Mouse (Mus musculus) midbrain, embryonic 16.5 days (tissue): ENCODE data around the gene Rccd1. TPM values are rescaled to one million over a fixed set of nuclear protein-coding genes. Genes with fewer than 3 reads are reported as not detected.
A peak's percentile ranks its signal among the peaks of the same experiment; 100 is the strongest.

Experiments used
- ATAC-seq: fragments of 200-750 bp; cut with Nextera tagmentation; 2 replicates; pipeline ENCODE4 v1.8.0; 2017; ENCODE audit warnings: moderate TSS enrichment
- H3K27ac ChIP-seq: fragments of 300-500 bp; sonication (generic); 2 replicates; pipeline ENCODE4 v1.5.1; 2014; ENCODE audit warnings: mild to moderate bottlenecking, low read length, mixed read lengths
- H3K27me3 ChIP-seq: fragments of 300-500 bp; sonication (generic); 2 replicates; pipeline ENCODE4 v1.6.1; 2014; ENCODE audit warnings: low read depth, low read length, mixed read lengths; ENCODE audit not compliant: control insufficient read depth, insufficient read depth
- H3K36me3 ChIP-seq: fragments of 300-500 bp; sonication (generic); 2 replicates; pipeline ENCODE4 v1.6.1; 2014; ENCODE audit warnings: mild to moderate bottlenecking, low read length, moderate library complexity, mixed read lengths; ENCODE audit not compliant: control insufficient read depth, insufficient read depth
- H3K4me1 ChIP-seq: fragments of 300-500 bp; sonication (generic); 2 replicates; pipeline ENCODE4 v1.6.1; 2014; ENCODE audit warnings: mild to moderate bottlenecking, low read length, mixed read lengths; ENCODE audit not compliant: control insufficient read depth, insufficient read depth
- H3K4me2 ChIP-seq: fragments of 300-500 bp; sonication (generic); 2 replicates; pipeline ENCODE4 v1.6.1; 2014; ENCODE audit warnings: mild to moderate bottlenecking, low read length, mixed read lengths
- H3K4me3 ChIP-seq: fragments of 300-500 bp; sonication (generic); 2 replicates; pipeline ENCODE4 v1.5.1; 2014; ENCODE audit warnings: low read depth, mild to moderate bottlenecking, low read length, moderate library complexity, mixed read lengths
- H3K9ac ChIP-seq: fragments of 300-500 bp; sonication (generic); 2 replicates; pipeline ENCODE4 v1.6.1; 2014; ENCODE audit warnings: low read depth, low read length, mixed read lengths
- H3K9me3 ChIP-seq: fragments of 300-500 bp; sonication (generic); replicated peaks from 2 replicates; pipeline ENCODE4 v1.6.1; 2014; ENCODE audit warnings: mild to moderate bottlenecking, low read length, mixed read lengths; ENCODE audit not compliant: control insufficient read depth, poor library complexity, severe bottlenecking
- WGBS: fragments of 180-500 bp; shearing (Covaris S2); extraction: QIAGEN DNeasy Blood & Tissue Kit; methylation state at CpG from one replicate; pipeline ENCODE4 v1.1.7; 2014; 5-methylcytosine and 5-hydroxymethylcytosine counted together
- polyA plus RNA-seq: library from polyadenylated mRNA; unstranded; fragments of >200 nt; fragmentation: Nextera tagmentation; extraction: Ambion mirVana; gene quantifications from 2 replicates; pipeline ENCODE4 v1.2.1, GENCODE M21; 2015

Gene Rccd1
- polyA plus RNA-seq, 1 experiment from 2014 or later = 10.7 TPM

DNA sequence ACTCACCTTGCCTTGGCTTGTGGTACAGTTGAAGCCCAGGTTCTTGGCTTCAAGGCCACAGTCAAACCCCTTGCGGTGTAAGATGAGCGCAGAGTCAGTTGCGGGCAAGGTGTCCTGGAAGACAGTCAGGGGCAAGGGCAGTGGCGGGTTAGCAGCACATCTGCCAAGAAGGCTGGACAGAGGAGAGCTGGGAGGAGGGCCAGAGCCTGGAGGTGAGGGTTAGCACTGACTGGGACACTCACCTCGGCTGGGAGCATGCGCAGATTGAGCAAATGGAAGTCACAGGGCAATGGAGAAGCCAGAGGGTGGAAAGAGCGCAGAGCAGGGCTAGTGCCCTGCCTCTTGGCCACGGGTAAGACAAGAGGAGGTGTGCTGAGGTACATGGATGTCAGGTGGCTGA lies 28.7 kb upstream of the Rccd1 start:
- 95% methylated on average over 8 of the region's 8 CpGs for WGBS
- no peak overlapping the region for H3K4me3 ChIP-seq
- H3K36me3 ChIP-seq = peaks cover 35% of the 10 kb centered on the region
- no peak overlapping the region for H3K9ac ChIP-seq
- no peak overlapping the region for H3K4me2 ChIP-seq
- ATAC-seq = no peak
- no peak overlapping the region for H3K27ac ChIP-seq
- H3K9me3 ChIP-seq = no peaks in the 10 kb centered on the region
- no peaks in the 10 kb centered on the region for H3K4me1 ChIP-seq
- H3K27me3 ChIP-seq = no peaks in the 10 kb centered on the region

DNA sequence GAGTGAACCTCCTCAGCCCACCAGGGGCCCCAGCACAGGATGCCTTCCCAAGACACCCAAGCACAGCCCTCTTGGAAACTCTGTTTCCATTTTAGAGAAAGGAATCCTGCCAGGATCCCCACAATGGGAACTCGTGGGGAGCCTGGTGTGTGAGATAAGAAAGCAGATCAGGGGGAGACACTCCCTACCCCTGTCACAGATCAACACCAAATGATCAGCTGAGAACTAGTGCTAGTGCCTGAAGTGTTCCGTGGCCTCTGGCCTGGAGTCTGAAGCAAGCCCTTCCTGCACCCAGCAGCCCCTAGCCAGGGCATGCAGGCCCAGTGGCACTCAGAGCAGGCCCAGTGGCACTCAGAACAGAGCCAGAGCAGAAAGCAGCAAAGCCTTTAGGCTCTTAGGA lies 26.6 kb upstream of the Rccd1 start:
- Histone ChIP-seq H3K4me1 (no peaks in the 10 kb centered on the region), H3K4me3 (no peak overlapping the region), H3K27me3 (no peaks in the 10 kb centered on the region), H3K4me2 (no peak overlapping the region), H3K36me3 (peaks cover 28% of the 10 kb centered on the region), H3K9me3 (no peaks in the 10 kb centered on the region), H3K27ac (no peak overlapping the region), H3K9ac (no peak overlapping the region)
- no peak for ATAC-seq
- WGBS = 81% methylated on average over 2 of the region's 2 CpGs

- Histone ChIP-seq H3K27ac (no peak overlapping the region), H3K4me1 (peaks cover 6% of the 10 kb centered on the region; the same call in 1 of the 2 replicates), H3K36me3 (peaks cover 11% of the 10 kb centered on the region; the same call in 1 of the 2 replicates), H3K27me3 (no peaks in the 10 kb centered on the region), H3K4me2 (no peak overlapping the region), H3K9me3 (no peaks in the 10 kb centered on the region), H3K9ac (no peak overlapping the region), H3K4me3 (no peak overlapping the region)
- no peak for ATAC-seq
- 78% methylated on average over 13 of the region's 13 CpGs for WGBS
Observed at GRCm38 (mm10) chr7:80347670-80348586, 23.7 kb upstream of the Rccd1 start.

DNA sequence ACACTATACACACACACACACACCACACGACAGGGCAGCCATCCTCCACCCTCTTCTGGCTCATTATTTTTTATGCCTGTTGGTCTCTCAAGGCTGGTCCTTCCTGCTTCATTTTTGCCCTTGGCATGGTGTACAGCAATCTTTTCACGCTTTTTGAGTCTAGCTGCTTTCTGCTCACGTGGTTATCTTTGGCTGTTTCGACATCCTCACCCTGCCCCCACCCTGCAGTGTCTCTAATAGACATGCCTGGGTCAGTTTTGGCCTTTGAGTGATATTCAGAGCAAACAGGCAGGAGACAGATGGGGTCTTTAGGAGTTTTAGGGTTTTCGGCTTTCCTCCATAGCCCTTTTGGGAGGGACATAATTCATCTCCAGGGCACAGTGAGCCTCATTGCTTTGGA lies 22.6 kb upstream of the Rccd1 start:
- WGBS = 89% methylated on average over 5 of the region's 5 CpGs
- Histone ChIP-seq H3K4me2 (no peak overlapping the region), H3K27ac (no peak overlapping the region), H3K36me3 (peaks cover 8% of the 10 kb centered on the region; the same call in 1 of the 2 replicates), H3K9me3 (no peaks in the 10 kb centered on the region), H3K4me1 (peaks cover 15% of the 10 kb centered on the region), H3K27me3 (no peaks in the 10 kb centered on the region), H3K9ac (no peak overlapping the region), H3K4me3 (no peak overlapping the region)
- no peak for ATAC-seq

DNA sequence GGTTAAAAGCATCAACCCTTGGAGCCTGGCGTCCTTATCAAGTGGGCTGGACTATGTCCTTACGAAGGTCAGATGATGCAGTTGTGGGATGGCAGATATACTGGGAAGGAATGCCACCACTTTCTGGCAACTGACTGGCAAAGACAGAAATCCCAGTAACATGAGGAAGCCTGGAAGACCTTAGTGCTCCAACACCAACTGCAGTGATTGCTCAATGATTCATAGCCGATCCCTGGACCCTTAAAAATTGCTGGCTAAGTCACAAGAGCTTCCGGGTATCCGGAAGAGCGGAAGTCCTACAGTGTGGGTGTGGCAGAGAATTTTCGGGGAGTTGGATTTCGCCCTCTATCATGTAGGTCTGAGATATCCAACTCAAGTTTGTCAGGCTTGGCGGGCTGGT lies 21.9 kb upstream of the Rccd1 start:
- Histone ChIP-seq H3K36me3 (peaks cover 3% of the 10 kb centered on the region; the same call in 1 of the 2 replicates), H3K4me1 (peaks cover 21% of the 10 kb centered on the region), H3K9ac (no peak overlapping the region), H3K9me3 (no peaks in the 10 kb centered on the region), H3K4me3 (no peak overlapping the region), H3K27me3 (no peaks in the 10 kb centered on the region), H3K4me2 (no peak overlapping the region), H3K27ac (no peak overlapping the region)
- ATAC-seq = no peak
- 96% methylated on average over 9 of the region's 9 CpGs for WGBS

DNA sequence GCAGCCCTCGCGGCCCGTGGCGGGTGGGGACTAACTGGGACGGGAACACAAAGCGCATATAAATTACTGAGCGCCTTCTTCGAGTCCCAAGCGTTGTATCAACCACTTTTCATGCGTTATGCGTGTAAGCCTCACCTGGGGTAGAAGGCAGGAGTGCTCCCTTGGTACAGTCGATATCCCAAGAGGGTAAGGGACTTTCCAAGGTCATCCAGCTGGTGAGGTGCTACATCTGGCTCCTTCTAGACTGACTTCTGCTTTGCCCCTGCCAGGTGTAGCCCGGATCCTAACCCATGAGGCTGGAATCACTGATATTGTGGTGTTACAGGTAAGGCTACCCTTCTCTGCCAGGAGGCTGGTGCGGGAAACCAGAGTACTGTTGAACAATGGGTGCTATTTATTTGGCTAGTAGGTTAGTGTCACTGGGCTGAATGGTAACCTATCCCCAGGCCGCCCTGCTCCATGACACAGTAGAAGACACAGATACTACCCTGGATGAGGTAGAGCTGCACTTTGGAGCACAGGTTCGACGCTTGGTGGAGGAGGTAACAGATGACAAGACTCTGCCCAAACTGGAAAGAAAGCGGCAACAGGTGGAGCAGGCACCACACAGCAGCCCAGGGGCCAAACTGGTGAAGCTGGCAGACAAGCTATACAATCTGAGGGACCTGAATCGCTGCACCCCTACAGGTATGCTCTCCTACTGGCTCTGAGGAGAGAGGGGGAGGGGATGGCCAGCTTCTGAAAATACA lies 19.2 kb upstream of the Rccd1 start:
- WGBS = 26% methylated on average over 19 of the region's 19 CpGs
- ATAC-seq = peak; percentile 7; the same call in 1 of the 2 replicates
- no peaks in the 10 kb centered on the region for H3K36me3 ChIP-seq
- peak overlapping the region; percentile 51 for H3K4me3 ChIP-seq
- peak overlapping the region; percentile 81 for H3K27ac ChIP-seq
- H3K4me2 ChIP-seq = peak overlapping the region; percentile 92
- H3K9ac ChIP-seq = peak overlapping the region; percentile 80
- H3K9me3 ChIP-seq = no peaks in the 10 kb centered on the region
- H3K27me3 ChIP-seq = no peaks in the 10 kb centered on the region
- H3K4me1 ChIP-seq = peaks cover 37% of the 10 kb centered on the region

DNA sequence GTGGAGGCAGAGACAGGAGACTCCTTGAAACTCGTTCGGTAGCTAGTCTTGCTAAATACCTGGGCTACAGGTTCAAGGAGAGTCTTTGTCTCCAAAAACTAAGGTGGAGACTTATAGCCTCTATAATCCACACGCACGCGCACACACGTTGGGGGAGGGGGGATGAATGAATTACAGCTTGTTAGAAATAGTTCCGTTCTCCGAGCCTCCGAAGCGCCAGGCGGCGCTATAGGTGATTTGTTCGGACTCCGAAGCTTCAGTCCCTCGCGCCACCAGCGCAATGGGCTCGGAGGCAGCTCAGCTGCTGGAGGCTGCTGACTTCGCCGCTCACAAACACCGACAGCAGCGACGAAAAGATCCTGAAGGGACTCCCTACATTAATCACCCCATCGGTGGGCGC lies 18.6 kb upstream of the Rccd1 start, which contains the start of gene Hddc3:
Hddc3 (plus strand) TSS at position 247 of the 400 bp plus-strand sequence.
- peak within 1 kb of the TSS; percentile 81 for H3K27ac ChIP-seq
- peak; percentile 21 for ATAC-seq
- H3K9ac ChIP-seq = peak within 1 kb of the TSS; percentile 80
- peaks cover 43% of the 10 kb centered on the region for H3K4me1 ChIP-seq
- H3K4me2 ChIP-seq = peak within 1 kb of the TSS; percentile 92
- peak within 1 kb of the TSS; percentile 51 for H3K4me3 ChIP-seq
- H3K27me3 ChIP-seq = no peaks in the 10 kb centered on the region
- H3K36me3 ChIP-seq = no peaks in the 10 kb centered on the region
- H3K9me3 ChIP-seq = no peaks in the 10 kb centered on the region
- 2% methylated on average over 25 of the region's 25 CpGs for WGBS

DNA sequence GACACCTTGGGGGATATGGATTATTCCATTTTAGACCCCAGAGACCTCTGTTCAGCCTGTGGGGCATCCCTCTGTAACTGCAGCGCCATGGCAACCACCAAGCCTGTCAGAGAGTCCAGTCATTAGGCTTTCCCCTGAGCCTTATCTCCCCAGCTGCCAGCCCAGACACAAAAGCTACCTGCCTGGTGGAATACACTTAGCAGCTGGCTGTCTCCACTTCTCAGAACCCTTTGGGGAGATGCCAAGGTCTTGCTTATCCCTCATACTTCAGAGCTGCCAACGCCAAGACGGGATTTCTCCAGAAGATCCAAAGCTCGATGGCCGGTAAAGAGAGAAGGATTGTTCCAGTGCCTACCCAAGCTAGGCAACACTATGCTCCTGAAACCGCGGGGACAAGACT lies 17.5 kb upstream of the Rccd1 start:
- H3K27ac ChIP-seq = no peak overlapping the region
- H3K4me3 ChIP-seq = no peak overlapping the region
- H3K27me3 ChIP-seq = no peaks in the 10 kb centered on the region
- H3K4me1 ChIP-seq = peaks cover 48% of the 10 kb centered on the region
- no peak overlapping the region for H3K9ac ChIP-seq
- H3K36me3 ChIP-seq = peaks cover 2% of the 10 kb centered on the region; the same call in 1 of the 2 replicates
- no peak for ATAC-seq
- no peak overlapping the region for H3K4me2 ChIP-seq
- 59% methylated on average over 7 of the region's 7 CpGs for WGBS
- H3K9me3 ChIP-seq = no peaks in the 10 kb centered on the region
